Mouse (Mus musculus) kidney, adult 2 months (tissue): ENCODE measurements around the gene Epor.

Experiments used
- CTCF ChIP-seq: fragments of 200-500 bp; conservative IDR thresholded peaks from 2 replicates; pipeline ENCODE4 v1.5.1; 2011; ENCODE audit warnings: low read depth, mild to moderate bottlenecking, control low read depth, low read length, moderate library complexity, mixed read lengths; ENCODE audit not compliant: insufficient read depth, insufficient read length
- POLR2A ChIP-seq: fragments of 200-500 bp; IDR thresholded peaks from one replicate; pipeline ENCODE4 v1.6.1; 2011; ENCODE audit warnings: low read depth, low read length, control low read depth

DNA sequence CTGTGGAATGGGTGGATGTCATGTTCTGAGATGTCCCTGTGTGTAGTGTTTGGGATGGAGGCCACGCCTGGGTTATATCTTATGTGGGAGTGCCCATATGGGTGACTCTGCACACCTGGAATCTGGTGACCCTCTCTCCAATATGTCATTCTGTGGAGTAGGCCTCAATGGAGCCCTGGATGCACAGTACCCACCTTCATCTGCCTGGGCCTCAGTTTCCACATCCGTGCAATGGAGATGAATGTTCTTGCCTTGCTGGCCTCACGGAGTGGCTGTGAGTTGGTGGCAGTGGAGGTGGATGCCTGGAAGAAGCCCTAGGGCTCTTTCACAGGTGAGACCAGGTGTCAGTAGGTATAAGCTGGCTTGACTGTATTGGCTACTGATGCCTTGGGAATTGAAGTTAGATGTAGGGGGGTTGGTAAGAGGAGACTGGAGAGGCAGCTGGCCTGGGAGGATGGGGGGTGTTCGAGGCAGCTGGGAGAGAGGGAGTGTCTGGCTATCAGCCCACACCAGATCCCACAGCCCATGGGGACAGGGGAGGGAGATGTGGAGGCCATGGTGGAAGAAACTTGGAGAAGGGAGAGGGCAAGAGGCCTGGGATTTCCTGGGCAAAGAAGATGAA, 25.0 kb downstream of the Epor start:
- no peak for TF ChIP-seq POLR2A
- no peak for TF ChIP-seq CTCF
